Mouse (Mus musculus) retina, postnatal 1 day (tissue): Measurements from ENCODE around the gene Akirin2.

Source experiments
- DNase-seq: peaks from one replicate; pipeline ENCODE4 v3.0.0-alpha.2; 2012

Akirin2 gene

DNA sequence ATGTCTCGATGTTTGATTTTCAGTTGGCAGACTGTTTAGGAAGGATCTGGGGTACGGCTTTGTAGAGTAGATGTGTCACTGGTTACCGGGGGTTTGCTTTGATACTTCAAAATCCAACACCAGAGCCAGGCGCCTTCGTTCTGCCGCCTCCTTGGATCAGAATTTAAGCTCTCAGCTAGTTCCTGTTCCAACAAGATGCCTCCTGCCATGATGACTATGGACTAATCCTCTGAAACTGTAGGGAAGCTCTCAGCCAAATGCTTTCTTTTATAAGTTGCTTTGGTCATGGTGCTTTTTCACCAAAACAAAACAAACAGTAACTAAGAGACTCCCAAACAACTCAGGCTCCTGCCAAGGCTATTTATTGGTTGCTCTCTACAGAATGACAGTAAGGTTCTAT, 52.4 kb downstream of the Akirin2 start:
- DNase-seq = no peak

DNA sequence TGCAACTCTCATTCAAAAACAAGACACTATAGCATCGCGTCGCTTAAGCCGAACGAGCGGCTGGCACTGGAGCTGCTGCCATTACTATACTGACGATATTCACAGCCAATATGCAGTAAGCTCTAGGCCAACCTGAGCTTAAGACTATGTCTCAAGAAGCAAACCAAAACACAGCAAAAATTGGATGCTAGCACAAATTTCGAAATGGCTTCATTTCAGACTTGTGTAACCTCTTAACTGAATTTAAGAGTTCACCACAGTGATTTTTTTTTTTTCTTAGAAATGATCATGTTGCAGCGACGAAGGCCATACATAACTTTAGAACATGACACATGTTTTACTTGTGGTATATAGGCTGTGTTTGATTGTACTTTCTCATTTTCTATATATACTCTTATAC, 55.9 kb downstream of the Akirin2 start:
- no peak for DNase-seq

DNA sequence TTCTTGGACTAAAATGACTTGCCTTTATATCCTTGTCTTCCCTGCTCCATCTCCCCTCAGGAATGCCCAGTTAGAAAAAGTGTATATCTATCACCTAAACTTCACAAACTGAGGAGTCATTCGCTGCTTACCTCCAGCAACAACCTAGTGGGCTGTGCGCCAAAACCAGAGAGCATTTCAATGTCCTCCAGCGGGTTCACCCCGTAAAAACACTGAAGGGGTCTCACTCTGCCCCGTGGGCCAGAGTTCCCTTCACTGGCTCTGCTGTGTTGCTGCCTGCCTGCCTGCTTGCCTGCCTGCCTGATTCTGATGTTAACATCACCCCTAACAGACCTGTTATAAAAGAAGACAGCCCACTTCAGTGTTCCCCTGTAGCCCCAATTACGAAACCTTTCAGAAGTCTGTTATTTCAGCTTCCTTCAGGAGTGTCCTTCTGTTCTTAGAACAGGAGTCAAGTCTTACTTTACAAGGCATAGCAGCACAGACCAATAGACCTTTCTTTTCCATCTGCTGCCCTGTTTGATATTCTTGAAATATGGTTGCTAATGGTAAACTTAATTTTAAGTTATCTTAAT, 62.9 kb downstream of the Akirin2 start:
- peak; percentile 1 for DNase-seq

DNA sequence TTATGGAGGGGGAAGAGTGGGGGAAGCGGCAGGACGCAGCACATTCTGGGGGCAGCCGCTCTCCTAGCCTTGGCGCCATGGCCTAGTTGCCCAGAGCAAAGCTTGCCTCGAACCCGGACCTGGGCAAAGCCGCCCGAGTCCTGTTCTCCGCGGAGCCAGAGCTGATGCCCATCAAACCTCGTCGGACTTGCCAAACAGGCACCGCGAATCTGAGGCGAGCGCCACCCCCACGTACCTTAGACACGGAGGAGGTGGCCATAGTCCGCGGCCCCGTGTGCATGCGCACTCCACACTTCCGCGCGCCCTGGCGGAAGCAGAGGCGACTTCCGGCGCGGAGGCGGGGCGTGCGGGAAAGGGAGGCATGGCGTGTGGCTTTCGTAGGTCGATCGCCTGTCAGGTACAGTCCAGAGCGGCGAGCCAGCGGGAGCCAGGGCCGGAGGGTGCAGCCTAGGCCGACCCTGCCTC, 63.9 kb downstream of the Akirin2 start, which contains the start of the genes Orc3 and Rars2:
Orc3 (minus strand) TSS at position 315 of the 465 bp plus-strand sequence.
Rars2 (plus strand) TSS at position 328 of the 465 bp plus-strand sequence.
- DNase-seq = peak; percentile 95

DNA sequence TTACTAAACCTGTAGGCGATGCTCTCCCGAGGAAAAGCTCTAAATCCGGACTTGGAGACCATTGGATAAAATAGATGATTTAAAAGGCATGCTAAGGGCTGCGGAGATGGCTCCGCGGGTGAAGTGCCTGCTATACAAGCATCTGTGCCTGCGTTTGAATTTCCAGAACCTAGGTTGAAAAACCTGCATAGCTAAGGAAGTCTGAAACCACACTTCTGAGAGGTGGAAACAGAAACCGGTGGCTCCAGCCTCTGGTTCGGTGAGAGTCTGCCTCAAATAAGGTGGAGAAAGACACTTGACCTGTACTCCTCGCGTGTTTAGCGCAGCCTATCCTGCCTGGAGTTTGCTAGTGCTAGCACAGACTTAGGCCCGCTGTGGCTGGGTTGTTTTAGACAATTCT, 64.6 kb downstream of the Akirin2 start:
- DNase-seq = no peak

DNA sequence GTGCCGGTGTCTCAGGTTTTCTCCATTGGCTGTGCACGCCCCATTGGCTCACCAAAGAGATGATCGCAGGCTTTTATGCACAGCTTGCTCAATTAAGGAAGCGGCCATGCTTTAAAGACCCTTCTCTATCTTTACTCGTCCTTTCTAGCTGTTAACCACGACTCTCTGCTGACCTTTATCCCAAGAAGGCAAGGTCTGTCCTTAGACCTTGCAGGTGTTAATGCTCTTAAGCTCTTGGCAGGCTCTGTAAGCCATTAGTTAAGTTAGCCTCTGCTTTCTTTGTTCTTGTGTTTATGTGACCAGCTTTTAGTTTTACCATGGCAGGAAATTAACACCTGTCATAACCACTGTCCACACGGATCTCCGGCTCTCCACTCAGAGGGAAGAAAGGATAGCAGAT, 65.4 kb downstream of the Akirin2 start:
- peak; percentile 2 for DNase-seq
